Mouse (Mus musculus): ENCODE measurements at regions not wholly inside any gene's neighbourhood (a gene's known extent, or its start where the extent isn't known, plus 50 kb on each side); places are given as distances from the start of the nearest gene placed in this dataset.

DNA sequence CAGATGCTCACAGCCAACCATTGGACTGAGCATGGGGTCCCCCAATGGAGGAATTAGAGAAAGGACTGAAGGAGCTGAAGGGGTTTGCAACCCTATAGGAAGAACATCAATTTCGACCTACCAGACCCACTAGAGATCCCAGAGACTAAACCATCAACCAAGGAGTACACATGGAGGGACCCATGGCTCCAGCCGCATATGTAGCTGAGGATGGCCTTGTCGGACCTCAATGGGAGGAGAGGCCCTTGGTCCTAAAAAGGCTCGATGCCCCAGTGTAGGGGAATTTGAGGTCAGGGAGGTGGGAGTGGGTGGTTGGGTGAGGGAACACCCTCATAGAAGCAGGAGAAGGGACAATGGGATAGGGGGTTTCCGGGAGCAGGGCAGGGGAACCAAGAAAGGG, 180.6 kb downstream of the Qdpr start:
- no peak for DNase-seq

GRCm38 (mm10) chr5:45266914-45267313, 183.1 kb downstream of the Qdpr start:
- no peak for DNase-seq

GRCm38 (mm10) chr5:45258486-45258885, 191.6 kb downstream of the Qdpr start:
- no peak for DNase-seq

- DNase-seq, result no peak
Measured at GRCm38 (mm10) chr5:45256256-45256999, 193.6 kb downstream of the Qdpr start.

- DNase-seq, result no peak
Measured at GRCm38 (mm10) chr5:45231856-45232255, 218.2 kb downstream of the Qdpr start.

DNA sequence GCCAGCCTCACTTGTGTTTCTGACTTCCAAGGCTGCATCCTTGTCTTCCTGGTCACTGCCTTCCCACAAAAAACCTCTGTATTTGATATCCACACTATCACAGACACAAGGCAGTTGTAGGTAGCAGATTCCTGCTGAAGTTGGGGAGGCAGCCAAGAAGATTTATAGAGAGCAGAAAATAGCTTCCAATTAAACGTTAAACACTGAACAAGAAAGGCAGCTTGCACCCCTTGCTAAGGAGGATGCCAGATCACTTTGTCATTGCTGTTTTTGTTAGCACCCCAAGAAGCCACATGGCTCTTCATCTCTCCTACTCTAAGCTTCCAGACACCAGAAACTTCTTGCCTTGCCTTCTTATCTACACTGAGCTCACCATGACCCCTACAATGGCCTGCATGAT, 219.9 kb downstream of the Qdpr start:
- DNase-seq, result no peak

- no peak for DNase-seq
Measured at GRCm38 (mm10) chr5:45229477-45229876, 220.6 kb downstream of the Qdpr start.

GRCm38 (mm10) chr5:45228226-45228927, 221.7 kb downstream of the Qdpr start:
- no peak for DNase-seq

DNA sequence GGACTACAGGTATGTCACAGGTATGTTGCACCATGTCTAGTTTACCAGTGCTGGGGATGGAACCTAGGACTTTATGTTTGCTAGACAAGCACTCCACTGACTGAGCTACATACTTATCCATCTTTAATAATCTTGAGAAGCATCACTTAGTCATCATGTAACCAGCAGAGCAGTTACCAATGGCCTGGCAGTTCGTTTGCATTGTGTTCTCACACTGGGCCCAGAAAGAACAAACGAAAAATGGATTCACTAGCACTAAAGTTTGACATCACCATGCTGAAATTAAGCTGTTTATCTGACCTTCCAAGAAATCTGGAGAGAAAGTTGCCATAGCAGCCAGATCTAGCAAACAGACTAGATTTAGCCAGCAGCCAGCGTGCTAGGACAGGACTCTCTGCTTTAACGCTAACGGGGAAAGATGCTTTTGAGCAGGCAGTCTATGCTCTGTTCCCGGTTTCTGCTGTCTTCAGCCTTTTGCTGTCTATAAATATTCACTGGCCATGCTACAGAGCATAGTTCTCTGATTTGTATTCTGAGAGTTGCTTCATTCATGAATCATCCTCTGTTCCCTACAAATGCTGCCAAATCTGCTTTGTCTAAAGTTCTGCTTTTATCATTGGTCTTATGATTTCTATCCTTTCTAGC, 229.6 kb downstream of the Qdpr start:
- DNase-seq, result no peak

DNA sequence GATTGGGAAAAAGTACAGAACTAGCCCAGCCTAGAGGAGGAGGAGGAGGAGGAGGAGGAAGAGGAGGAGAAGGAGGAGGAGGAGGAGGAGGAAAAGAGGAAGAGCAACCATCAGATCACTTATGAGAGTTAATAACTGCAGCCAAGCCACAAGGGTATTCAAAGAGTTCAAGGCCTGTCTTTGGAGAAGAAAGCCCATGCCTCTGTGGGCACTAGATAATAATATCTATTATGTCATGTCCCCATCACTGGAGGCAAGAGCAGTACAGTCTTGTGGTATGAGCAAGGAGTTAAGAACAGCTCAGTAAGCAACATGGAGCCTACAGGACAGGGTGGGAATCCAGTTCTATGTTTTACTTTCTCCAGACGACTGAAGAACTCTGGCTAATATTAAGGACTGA, 230.5 kb downstream of the Qdpr start:
- no peak for DNase-seq

GRCm38 (mm10) chr5:45219101-45219500, 230.9 kb downstream of the Qdpr start:
- no peak for DNase-seq

- DNase-seq, result no peak
Measured at GRCm38 (mm10) chr5:45214475-45214874, 235.6 kb downstream of the Qdpr start.

DNA sequence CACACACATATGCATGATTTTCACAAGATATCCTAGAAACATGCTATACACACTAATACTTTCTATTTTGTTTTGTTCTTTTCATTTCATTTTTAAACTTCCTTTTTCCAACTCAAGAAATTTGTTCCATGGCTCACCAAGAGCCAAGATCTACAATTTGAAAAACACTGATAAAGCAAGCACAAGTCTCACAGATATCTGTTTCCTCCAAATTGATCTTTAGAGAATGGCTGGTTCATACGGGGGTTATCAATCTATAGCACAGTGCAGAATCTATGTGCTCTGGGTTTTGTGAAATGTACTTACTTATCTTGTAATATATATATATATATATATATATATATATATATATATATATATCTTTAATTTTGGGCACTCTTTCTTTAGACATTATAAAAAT, 251.6 kb downstream of the Qdpr start:
- DNase-seq, result no peak

GRCm38 (mm10) chr5:45196159-45196558, 253.9 kb downstream of the Qdpr start:
- no peak for DNase-seq

DNA sequence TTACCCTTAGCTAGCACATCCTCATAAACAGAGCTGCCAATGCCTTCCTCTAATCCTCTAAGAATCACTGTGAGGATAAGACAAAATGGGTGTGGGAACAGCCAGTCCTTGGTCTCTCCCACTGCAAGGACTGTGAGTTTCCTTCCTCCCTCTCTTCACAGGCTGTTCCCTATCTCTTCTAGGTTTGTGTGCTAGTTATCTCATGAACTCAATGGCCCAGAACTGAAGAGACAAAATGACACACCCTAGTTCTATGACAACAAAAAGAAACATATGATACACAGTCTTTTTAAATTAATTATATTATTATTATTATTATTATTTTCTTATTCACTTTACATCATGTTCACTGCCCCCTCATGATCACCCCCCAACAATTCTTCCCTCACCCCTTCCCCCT, 257.7 kb downstream of the Qdpr start:
- DNase-seq, result no peak

DNA sequence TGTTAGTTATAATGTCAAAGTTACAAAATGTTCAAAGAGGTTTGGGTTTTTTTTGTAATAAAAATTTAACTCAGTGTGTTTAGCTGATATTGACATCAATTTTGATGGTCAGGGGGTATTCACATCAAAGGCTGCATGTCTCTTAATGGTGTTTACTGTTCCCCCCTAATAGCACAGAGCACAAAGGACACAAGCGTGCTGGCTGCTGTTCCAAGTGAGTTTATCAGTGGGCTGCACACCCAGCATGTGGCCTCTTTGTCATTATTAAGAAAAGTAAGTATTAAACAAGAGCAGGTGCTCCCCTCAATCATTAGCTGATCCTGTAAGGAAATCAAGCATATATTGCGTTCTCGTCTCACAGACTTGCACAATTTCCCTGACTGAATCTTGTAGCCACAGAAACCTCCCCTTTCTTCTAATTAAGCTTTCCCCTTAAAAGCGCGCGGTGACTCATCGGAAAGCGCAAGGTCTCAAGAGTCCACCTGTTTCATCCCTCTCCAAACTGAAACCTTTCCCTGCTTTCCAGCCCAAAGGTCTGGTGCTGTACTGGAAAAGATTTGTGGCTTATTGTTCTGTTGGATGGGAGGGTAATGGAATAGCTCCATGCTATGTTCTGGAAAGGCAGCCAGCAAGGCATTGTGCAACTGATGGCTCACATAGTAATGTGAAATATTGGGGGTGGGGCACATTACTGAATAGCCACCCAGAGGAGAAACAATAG, 276.8 kb downstream of the Qdpr start:
- DNase-seq, result no peak

- DNase-seq, result no peak
Measured at GRCm38 (mm10) chr5:45159194-45159593, 290.8 kb downstream of the Qdpr start.

DNA sequence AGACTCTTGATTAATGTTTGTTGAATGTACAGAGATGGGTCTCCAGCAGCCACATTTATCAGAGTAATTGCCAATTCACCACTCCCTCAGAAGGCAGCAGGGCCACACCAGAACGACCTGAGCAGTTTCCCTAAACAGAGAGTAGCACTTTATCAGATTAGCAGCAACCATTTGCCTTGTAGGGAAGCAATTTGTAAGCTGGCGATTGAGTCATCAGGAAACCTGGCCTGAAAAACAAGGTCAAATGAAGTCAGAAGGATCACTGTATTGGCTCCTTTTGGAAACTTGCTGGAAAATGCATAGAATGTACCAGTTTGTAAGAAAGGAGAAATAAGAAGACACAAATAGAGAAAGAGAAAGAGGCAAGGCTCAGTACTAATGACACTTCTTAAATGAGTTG, 295.1 kb downstream of the Qdpr start:
- no peak for DNase-seq

DNA sequence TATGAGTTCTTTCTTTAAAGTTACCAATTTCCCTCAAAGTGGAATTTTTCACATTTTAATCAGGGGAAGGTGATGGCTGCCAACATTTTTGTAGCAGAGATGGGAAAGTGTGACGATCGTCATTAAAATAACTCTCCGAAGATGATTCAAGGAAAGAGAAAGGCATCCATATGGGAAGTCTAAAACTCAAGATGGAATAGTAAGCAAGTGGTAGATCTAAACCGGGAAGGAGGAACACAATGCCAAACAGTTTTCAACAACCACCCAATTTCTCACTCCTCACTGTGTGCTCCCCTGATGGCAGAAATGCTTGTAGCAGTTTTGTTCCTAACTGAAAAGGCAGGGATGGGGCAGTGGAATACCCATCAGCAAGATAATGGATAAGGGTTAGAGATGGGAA, 305.9 kb downstream of the Qdpr start:
- DNase-seq, result no peak

GRCm38 (mm10) chr5:45137198-45137973, 312.6 kb downstream of the Qdpr start:
- no peak for DNase-seq

GRCm38 (mm10) chr5:45136696-45137095, 313.3 kb downstream of the Qdpr start:
- DNase-seq, result no peak

GRCm38 (mm10) chr5:45127971-45128370, 322.1 kb downstream of the Qdpr start:
- no peak for DNase-seq
